In genomic region chr16:43129966-43130365, GRCm38 (mm10) we compare ENCODE assay signal across 9 mouse cellular contexts.
DNase-seq lines count a peak whose midpoint lies in the region; ATAC-seq lines count a peak whose summit lies in the region.
"Had no signal": no experiment of that assay in that cellular context is flagged by ENCODE, and none has a peak within 500 bp of the region (broad histone marks: within the 10 kb centered on the region; RNA-seq: fewer than 3 reads in every experiment).

No protein-coding gene starts in this region.

- no peaks in the 10 kb centered on the region for H3K27me3 ChIP-seq in midbrain, embryonic 16.5 days (ENCODE audit: control insufficient read depth, insufficient read depth, low read depth, low read length)

- 59% methylated on average over 4 of the region's 4 CpGs for WGBS in midbrain, embryonic 16.5 days

- no peak overlapping the region for H3K4me2 ChIP-seq in midbrain, embryonic 16.5 days (ENCODE audit: low read length)

- H3K9ac ChIP-seq in midbrain, embryonic 16.5 days (ENCODE audit: low read depth, low read length): no peak overlapping the region

- H3K4me3 ChIP-seq in midbrain, embryonic 16.5 days (ENCODE audit: low read depth, low read length): no peak overlapping the region

- H3K36me3 ChIP-seq in midbrain, embryonic 16.5 days (ENCODE audit: control insufficient read depth, insufficient read depth, low read length): no peaks in the 10 kb centered on the region

- H3K27ac ChIP-seq in midbrain, embryonic 16.5 days (ENCODE audit: low read length): peak overlapping the region; percentile 18; the same call in 1 of the 2 replicates

- peak; percentile 42; the same call in 1 of the 2 replicates for ATAC-seq in midbrain, embryonic 16.5 days

- DNase-seq in layer of hippocampus, postnatal 14 days (ENCODE audit: low spot score in 2 of 2): peak; percentile 12 to 22
- DNase-seq in layer of hippocampus, adult 9-11 months: no peak
- DNase-seq in cerebellum, adult 18-20 months: peak; percentile 50 to 65
- peak; percentile 48 to 60 for DNase-seq in cerebellum, postnatal 36 days
- no peak for DNase-seq in thymus, adult 18-20 months
- DNase-seq in c-Kit-positive CD71-positive TER-119-positive erythroid progenitor cells, embryonic 14.5 days (ENCODE audit: low spot score): no peak
- DNase-seq in heart, adult 11 months: no peak
- DNase-seq: lung, postnatal 4 days had no signal

- H3K4me1 ChIP-seq in midbrain, embryonic 16.5 days (ENCODE audit: control insufficient read depth, insufficient read depth, low read length): no peaks in the 10 kb centered on the region

- H3K9me3 ChIP-seq in midbrain, embryonic 16.5 days (replicated peaks; ENCODE audit: control insufficient read depth, low read length, poor library complexity, severe bottlenecking): no peaks in the 10 kb centered on the region

Comparison
In these comparisons a context has a peak if more than half of its experiments do, and no peak if none do; other contexts are left out.
1. DNase-seq: peak in layer of hippocampus, postnatal 14 days (2 of 2), cerebellum, adult 18-20 months (2 of 2) and cerebellum, postnatal 36 days (2 of 2); none in layer of hippocampus, adult 9-11 months (single experiment), thymus, adult 18-20 months (0 of 2), c-Kit-positive CD71-positive TER-119-positive erythroid progenitor cells, embryonic 14.5 days (single experiment) and heart, adult 11 months (single experiment).